Mouse (Mus musculus) forebrain, postnatal 0 days (tissue): Measurements from ENCODE around the gene Lekr1. TPM values are rescaled to one million over a fixed set of nuclear protein-coding genes. Genes with fewer than 3 reads are reported as not detected.

Experiments used
- ATAC-seq: fragments of 200-750 bp; cut with Nextera tagmentation; 2 replicates; pipeline ENCODE4 v1.8.0; 2017; ENCODE audit warnings: mild to moderate bottlenecking, moderate library complexity
- DNase-seq: peaks from one replicate; pipeline ENCODE4 v3.0.0-alpha.2; 2015
- H3K27ac ChIP-seq: fragments of 300-500 bp; sonication (generic); 2 replicates; pipeline ENCODE4 v1.5.1; 2014; ENCODE audit warnings: low read depth, mild to moderate bottlenecking, antibody characterized with exemption, low read length, moderate library complexity, mixed read lengths
- H3K27me3 ChIP-seq: fragments of 300-500 bp; sonication (generic); 2 replicates; pipeline ENCODE4 v1.6.1; 2014; ENCODE audit warnings: mild to moderate bottlenecking, low read length, mixed read lengths; ENCODE audit not compliant: insufficient read depth
- H3K36me3 ChIP-seq: fragments of 300-500 bp; sonication (generic); 2 replicates; pipeline ENCODE4 v1.6.1; 2014; ENCODE audit warnings: mild to moderate bottlenecking, moderate library complexity; ENCODE audit not compliant: insufficient read depth
- H3K4me1 ChIP-seq: fragments of 300-500 bp; sonication (generic); 2 replicates; pipeline ENCODE4 v1.6.1; 2014; ENCODE audit warnings: antibody characterized with exemption; ENCODE audit not compliant: insufficient read depth
- H3K4me2 ChIP-seq: fragments of 300-500 bp; sonication (generic); 2 replicates; pipeline ENCODE4 v1.6.1; 2014; ENCODE audit warnings: low read depth, mild to moderate bottlenecking, moderate library complexity
- H3K4me3 ChIP-seq: fragments of 300-500 bp; sonication (generic); 2 replicates; pipeline ENCODE4 v1.5.1; 2014; ENCODE audit warnings: low read depth, low read length, mixed read lengths
- H3K9ac ChIP-seq: fragments of 300-500 bp; sonication (generic); 2 replicates; pipeline ENCODE4 v1.6.1; 2014; ENCODE audit warnings: mild to moderate bottlenecking
- H3K9me3 ChIP-seq: fragments of 300-500 bp; sonication (generic); 2 replicates; pipeline ENCODE4 v1.6.1; 2016; ENCODE audit warnings: low read length
- CTCF ChIP-seq: sonication (generic); IDR thresholded peaks from 2 replicates; pipeline ENCODE4 v1.5.1; 2016; ENCODE audit warnings: antibody characterized with exemption, control low read depth, low read depth
- WGBS: fragments of 180-500 bp; shearing (Covaris S2); extraction: QIAGEN DNeasy Blood & Tissue Kit; methylation state at CpG from one replicate; pipeline ENCODE4 v1.1.7; 2014; 5-methylcytosine and 5-hydroxymethylcytosine counted together
- polyA plus RNA-seq: library from polyadenylated mRNA; unstranded; fragments of >200 nt; fragmentation: Nextera tagmentation; extraction: Ambion mirVana; gene quantifications from 2 replicates; pipeline ENCODE4 v1.2.1, GENCODE M21; 2015
- total RNA-seq: library from RNA; depleted of rRNA; stranded (reverse); fragments of >200 nt; gene quantifications from 2 replicates; pipeline ENCODE4 v1.2.3, GENCODE M21; 2014

Gene Lekr1
- total and polyA plus RNA-seq, 2 experiments from 2014 or later = 3.8 to 4.8 TPM

- H3K4me2 ChIP-seq = no peak overlapping the region
- TF ChIP-seq CTCF = no peak
- H3K27me3 ChIP-seq = no peaks in the 10 kb centered on the region
- no peaks in the 10 kb centered on the region for H3K9me3 ChIP-seq
- H3K4me3 ChIP-seq = no peak overlapping the region
- no peaks in the 10 kb centered on the region for H3K4me1 ChIP-seq
- 78% methylated on average over 4 of the region's 4 CpGs for WGBS
- H3K9ac ChIP-seq = no peak overlapping the region
- no peak overlapping the region for H3K27ac ChIP-seq
- ATAC-seq = no peak
- DNase-seq = no peak
- no peaks in the 10 kb centered on the region for H3K36me3 ChIP-seq
Measured at GRCm38 (mm10) chr3:65818597-65818996, 152.6 kb downstream of the Lekr1 start.

GRCm38 (mm10) chr3:65819841-65820240, 153.8 kb downstream of the Lekr1 start:
- ATAC-seq (no peak), DNase-seq (no peak)
- Histone ChIP-seq H3K27ac (no peak overlapping the region), H3K27me3 (no peaks in the 10 kb centered on the region), H3K4me1 (no peaks in the 10 kb centered on the region), H3K9me3 (no peaks in the 10 kb centered on the region), H3K4me3 (no peak overlapping the region), H3K36me3 (no peaks in the 10 kb centered on the region), H3K4me2 (no peak overlapping the region), H3K9ac (no peak overlapping the region)
- TF ChIP-seq CTCF = no peak
- 76% methylated on average over 6 of the region's 6 CpGs for WGBS

- no peak for ATAC-seq
- Histone ChIP-seq H3K36me3 (no peaks in the 10 kb centered on the region), H3K4me1 (0 out of 2 replicates have a peak, but pooled peaks cover 3% of the 10 kb centered on the region), H3K9ac (no peak overlapping the region), H3K27ac (no peak overlapping the region), H3K4me3 (no peak overlapping the region), H3K27me3 (no peaks in the 10 kb centered on the region), H3K9me3 (no peaks in the 10 kb centered on the region), H3K4me2 (no peak overlapping the region)
- no peak for TF ChIP-seq CTCF
- DNase-seq = no peak
- 41% methylated on average over 3 of the region's 3 CpGs for WGBS
Measured at GRCm38 (mm10) chr3:65824886-65825285, 158.9 kb downstream of the Lekr1 start.

GRCm38 (mm10) chr3:65826716-65827115, 160.7 kb downstream of the Lekr1 start:
- Histone ChIP-seq H3K36me3 (no peaks in the 10 kb centered on the region), H3K27me3 (no peaks in the 10 kb centered on the region), H3K4me1 (0 out of 2 replicates have a peak, but pooled peaks cover 3% of the 10 kb centered on the region), H3K27ac (no peak overlapping the region), H3K4me2 (no peak overlapping the region), H3K9me3 (no peaks in the 10 kb centered on the region), H3K4me3 (no peak overlapping the region), H3K9ac (no peak overlapping the region)
- ATAC-seq = no peak
- WGBS = 77% methylated on average over 6 of the region's 6 CpGs
- DNase-seq = no peak
- TF ChIP-seq CTCF = no peak

GRCm38 (mm10) chr3:65827400-65827799, 161.4 kb downstream of the Lekr1 start:
- H3K27me3 ChIP-seq = no peaks in the 10 kb centered on the region
- H3K4me2 ChIP-seq = no peak overlapping the region
- H3K27ac ChIP-seq = no peak overlapping the region
- no peaks in the 10 kb centered on the region for H3K9me3 ChIP-seq
- no peak overlapping the region for H3K4me3 ChIP-seq
- 70% methylated on average over 5 of the region's 5 CpGs for WGBS
- DNase-seq (no peak), ATAC-seq (no peak)
- H3K4me1 ChIP-seq = 0 out of 2 replicates have a peak, but pooled peaks cover 3% of the 10 kb centered on the region
- H3K36me3 ChIP-seq = no peaks in the 10 kb centered on the region
- no peak overlapping the region for H3K9ac ChIP-seq
- no peak for TF ChIP-seq CTCF

GRCm38 (mm10) chr3:65828020-65828419, 162.0 kb downstream of the Lekr1 start:
- DNase-seq (no peak), ATAC-seq (peak; percentile 48)
- no peaks in the 10 kb centered on the region for H3K36me3 ChIP-seq
- 0 out of 2 replicates have a peak, but pooled peaks cover 3% of the 10 kb centered on the region for H3K4me1 ChIP-seq
- no peak overlapping the region for H3K4me2 ChIP-seq
- WGBS = 53% methylated on average over 3 of the region's 3 CpGs
- no peak for TF ChIP-seq CTCF
- no peaks in the 10 kb centered on the region for H3K9me3 ChIP-seq
- no peak overlapping the region for H3K9ac ChIP-seq
- no peak overlapping the region for H3K4me3 ChIP-seq
- H3K27ac ChIP-seq = no peak overlapping the region
- H3K27me3 ChIP-seq = no peaks in the 10 kb centered on the region

- Histone ChIP-seq H3K27me3 (no peaks in the 10 kb centered on the region), H3K27ac (no peak overlapping the region), H3K4me2 (no peak overlapping the region), H3K4me1 (0 out of 2 replicates have a peak, but pooled peaks cover 3% of the 10 kb centered on the region), H3K9me3 (no peaks in the 10 kb centered on the region), H3K4me3 (no peak overlapping the region), H3K36me3 (no peaks in the 10 kb centered on the region), H3K9ac (no peak overlapping the region)
- DNase-seq (peak; percentile 64), ATAC-seq (peak; percentile 67)
- 10% methylated on average over 7 of the region's 7 CpGs for WGBS
- TF ChIP-seq CTCF = no peak
Measured at GRCm38 (mm10) chr3:65829230-65829629, 163.2 kb downstream of the Lekr1 start.
